In genomic region chr2:145257332-145257731, GRCm38 (mm10) we compare ENCODE assay signal across 8 mouse cellular contexts.
DNase-seq lines count a peak whose midpoint lies in the region; ATAC-seq lines count a peak whose summit lies in the region.
"Had no signal": no experiment of that assay in that cellular context is flagged by ENCODE, and none has a peak within 500 bp of the region (broad histone marks: within the 10 kb centered on the region; RNA-seq: fewer than 3 reads in every experiment).

No protein-coding gene starts in this region.

- no peaks in the 10 kb centered on the region for H3K9me3 ChIP-seq in kidney, embryonic 16.5 days (ENCODE audit: low read length)
- no peaks in the 10 kb centered on the region for H3K9me3 ChIP-seq in stomach, embryonic 16.5 days (replicated peaks; ENCODE audit: control insufficient read depth, low read length)
- H3K9me3 ChIP-seq in forebrain, embryonic 16.5 days (ENCODE audit: control insufficient read depth, low read length) = no peaks in the 10 kb centered on the region
- H3K9me3 ChIP-seq: midbrain, embryonic 12.5 days had no signal

- intact Hi-C loops in gastrocnemius, postnatal 14 days (cut with DNase I; ENCODE audit: low total_unique reads) = no loop called here

- ATAC-seq in kidney, embryonic 16.5 days (ENCODE audit: low FRiP score, low TSS enrichment) = peak; percentile 81
- ATAC-seq in stomach, embryonic 16.5 days (ENCODE audit: insufficient read depth, low FRiP score) = no peak
- no peak for ATAC-seq in inflammation-experienced regulatory T-cells, adult 6 months
- ATAC-seq in forebrain, embryonic 16.5 days = no peak

- 29% methylated on average over 3 of the region's 3 CpGs for WGBS in kidney, embryonic 16.5 days
- WGBS in stomach, embryonic 16.5 days = 38% methylated on average over 3 of the region's 3 CpGs
- WGBS in forebrain, embryonic 16.5 days = 74% methylated on average over 3 of the region's 3 CpGs

- H3K9ac ChIP-seq in kidney, embryonic 16.5 days (replicated peaks; ENCODE audit: low read length) = no peak overlapping the region
- no peak overlapping the region for H3K9ac ChIP-seq in stomach, embryonic 16.5 days (ENCODE audit: low read length)
- no peak overlapping the region for H3K9ac ChIP-seq in forebrain, embryonic 16.5 days (replicated peaks; ENCODE audit: low read depth, low read length)
- H3K9ac ChIP-seq: midbrain, embryonic 12.5 days had no signal

- H3K4me1 ChIP-seq in kidney, embryonic 16.5 days (ENCODE audit: insufficient read depth, low read length) = no peaks in the 10 kb centered on the region; the same call in 1 of the 2 replicates
- H3K4me1 ChIP-seq in stomach, embryonic 16.5 days (ENCODE audit: control insufficient read depth, insufficient read depth, low read length) = peaks cover 8% of the 10 kb centered on the region; the same call in 1 of the 2 replicates
- H3K4me1 ChIP-seq in forebrain, embryonic 16.5 days (replicated peaks; ENCODE audit: control insufficient read depth, insufficient read depth, low read length) = no peaks in the 10 kb centered on the region
- H3K4me1 ChIP-seq: midbrain, embryonic 12.5 days had no signal

- no peak overlapping the region for H3K27ac ChIP-seq in kidney, embryonic 16.5 days (ENCODE audit: low read length)
- peak overlapping the region; percentile 24; the same call in 1 of the 2 replicates for H3K27ac ChIP-seq in stomach, embryonic 16.5 days (ENCODE audit: low read length)
- no peak overlapping the region for H3K27ac ChIP-seq in forebrain, embryonic 16.5 days (ENCODE audit: low read length)
- H3K27ac ChIP-seq: midbrain, embryonic 12.5 days had no signal

- no peak overlapping the region for H3K4me2 ChIP-seq in kidney, embryonic 16.5 days (replicated peaks; ENCODE audit: low read depth, low read length)
- H3K4me2 ChIP-seq in stomach, embryonic 16.5 days (ENCODE audit: low read depth, low read length) = no peak overlapping the region
- no peak overlapping the region for H3K4me2 ChIP-seq in forebrain, embryonic 16.5 days (ENCODE audit: low read length)
- H3K4me2 ChIP-seq: midbrain, embryonic 12.5 days had no signal

- peak; percentile 25 for DNase-seq in right cerebral cortex, postnatal 14 days
- DNase-seq in right cerebral cortex, adult 2 months (ENCODE audit: low spot score in 2 of 2) = no peak
- peak; percentile 70 for DNase-seq in gastrocnemius, postnatal 14 days

- H3K27me3 ChIP-seq in kidney, embryonic 16.5 days (ENCODE audit: insufficient read depth, low read length) = no peaks in the 10 kb centered on the region
- no peaks in the 10 kb centered on the region for H3K27me3 ChIP-seq in stomach, embryonic 16.5 days (ENCODE audit: control insufficient read depth, insufficient read depth, low read length)
- H3K27me3 ChIP-seq in forebrain, embryonic 16.5 days (replicated peaks; ENCODE audit: control insufficient read depth, insufficient read depth, low read length) = no peaks in the 10 kb centered on the region
- H3K27me3 ChIP-seq: midbrain, embryonic 12.5 days had no signal

- H3K36me3 ChIP-seq in kidney, embryonic 16.5 days (ENCODE audit: insufficient read depth, low read length) = no peaks in the 10 kb centered on the region
- no peaks in the 10 kb centered on the region for H3K36me3 ChIP-seq in stomach, embryonic 16.5 days (ENCODE audit: control insufficient read depth, insufficient read depth, low read length)
- H3K36me3 ChIP-seq in forebrain, embryonic 16.5 days (ENCODE audit: control insufficient read depth, insufficient read depth) = no peaks in the 10 kb centered on the region
- H3K36me3 ChIP-seq: midbrain, embryonic 12.5 days had no signal

- no peak overlapping the region for H3K4me3 ChIP-seq in kidney, embryonic 16.5 days (ENCODE audit: low read length)
- H3K4me3 ChIP-seq in stomach, embryonic 16.5 days (replicated peaks; ENCODE audit: low read length) = no peak overlapping the region
- H3K4me3 ChIP-seq in forebrain, embryonic 16.5 days (replicated peaks; ENCODE audit: low read length) = no peak overlapping the region
- H3K4me3 ChIP-seq: midbrain, embryonic 12.5 days had no signal

Comparison
In these comparisons a context has a peak if more than half of its experiments do, and no peak if none do; other contexts are left out.
1. DNase-seq: peak in right cerebral cortex, postnatal 14 days (single experiment) and gastrocnemius, postnatal 14 days (single experiment); none in right cerebral cortex, adult 2 months (0 of 2).